Mouse (Mus musculus) erythroblast, embryonic 14.5 days (primary cell): ENCODE results near the gene Krt20.

Experiments
- GATA1 ChIP-seq: IDR thresholded peaks from 2 replicates; pipeline ENCODE4 v1.6.1; 2012; ENCODE audit warnings: low read length, inconsistent platforms, mixed read lengths
- TAL1 ChIP-seq: IDR thresholded peaks from 3 replicates; pipeline ENCODE4 v1.6.1; 2012; ENCODE audit warnings: low read length, inconsistent platforms, mixed read lengths

GRCm38 (mm10) chr11:99471946-99472345 lies 34.0 kb upstream of the Krt20 start:
- TF ChIP-seq GATA1 (no peak), TAL1 (no peak)
